Mouse (Mus musculus): Measurements from ENCODE around the gene Trappc6a.
"Not testable (repeated sequence)": the region's sequence is repeated elsewhere in the genome, so short reads cannot be mapped to it uniquely, and the experiment has no call there.

- TF ChIP-seq POLR2A (IDR thresholded peaks at IDR 0.05; ENCODE audit: control insufficient read depth, low read depth, low read length); CTCF (IDR thresholded peaks at IDR 0.05; ENCODE audit: control insufficient read depth, insufficient read depth, insufficient replicate concordance, low read depth, low read length): not testable (repeated sequence)
Observed at GRCm38 (mm10) chr7:19511934-19512333, 3.7 kb downstream of the Trappc6a start.
